In the genomic region with DNA sequence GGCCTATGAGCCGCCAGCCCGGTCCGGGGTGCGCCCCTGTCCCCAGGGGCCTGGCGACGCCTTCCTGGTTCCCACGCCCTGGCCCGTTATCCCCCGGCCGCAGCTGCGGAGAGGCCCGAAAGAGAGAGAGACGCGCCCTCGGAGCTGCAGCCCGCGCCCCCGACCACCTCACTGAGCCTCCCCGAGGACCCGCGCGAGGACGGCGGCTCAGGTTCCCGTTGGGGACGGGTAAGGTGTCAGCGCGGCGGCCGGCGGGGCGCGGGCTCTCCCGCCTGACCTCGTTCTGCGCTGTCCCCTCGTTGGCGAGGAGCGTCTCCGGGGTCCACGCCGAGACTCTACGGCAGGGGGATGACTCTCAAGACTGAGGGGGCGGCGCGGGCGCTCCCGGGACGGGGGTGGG, we compare ENCODE assay signal across 8 mouse cellular contexts. TPM values are rescaled to one million over a fixed set of nuclear protein-coding genes. Genes with fewer than 3 reads are reported as not detected.
DNase-seq lines count a peak whose midpoint lies in the region; ATAC-seq and TF ChIP-seq lines count a peak whose summit lies in the region.

No protein-coding gene starts in this region.

- no peak for DNase-seq in kidney, adult 2 months
- DNase-seq in kidney, adult 9 months = no peak
- peak; percentile 52 for DNase-seq in adrenal gland, postnatal 10 days
- DNase-seq in gastrocnemius, adult 2 months = peak; percentile 78
- no peak for DNase-seq in spleen, postnatal 14 days (ENCODE audit: low spot score in 2 of 2)
- DNase-seq in natural killer cell, adult 2 months (ENCODE audit: low spot score in 2 of 2) = no peak

- H3K4me2 ChIP-seq in intestine, embryonic 16.5 days (ENCODE audit: low read depth, low read length) = peak overlapping the region; percentile 94

- intact Hi-C loops in gastrocnemius, adult 2 months (cut with DNase I) = loop anchor here (5.0 kb wide), 1 partner anchor 79 kb away; a partner anchor contains a TSS

- WGBS in kidney, adult 2 months = 1% methylated on average over 49 of the region's 49 CpGs
- 1% methylated on average over 49 of the region's 49 CpGs for WGBS in intestine, embryonic 16.5 days

- no peak for TF ChIP-seq POLR2A in kidney, adult 2 months (IDR thresholded peaks at IDR 0.05; ENCODE audit: low read depth, low read length)

- H3K27ac ChIP-seq in kidney, adult 2 months (ENCODE audit: insufficient read depth, low read depth, low read length) = no peak overlapping the region
- peak overlapping the region; percentile 99 for H3K27ac ChIP-seq in gastrocnemius, adult 2 months
- H3K27ac ChIP-seq in intestine, embryonic 16.5 days (ENCODE audit: low read length) = peak overlapping the region; percentile 87

- ATAC-seq in intestine, embryonic 16.5 days = peak; percentile 21

- peak overlapping the region; percentile 75 for H3K4me3 ChIP-seq in kidney, adult 2 months (ENCODE audit: insufficient read depth, low read depth, low read length)
- peak overlapping the region; percentile 88 for H3K4me3 ChIP-seq in gastrocnemius, adult 2 months
- peak overlapping the region; percentile 70 for H3K4me3 ChIP-seq in intestine, embryonic 16.5 days (ENCODE audit: low read length)
- peak overlapping the region; percentile 90 for H3K4me3 ChIP-seq in megakaryocyte, embryonic 14.5 days (replicated peaks)

- no peaks in the 10 kb centered on the region for H3K36me3 ChIP-seq in kidney, adult 2 months (ENCODE audit: control insufficient read depth, insufficient read depth, low read length)
- no peaks in the 10 kb centered on the region for H3K36me3 ChIP-seq in intestine, embryonic 16.5 days (ENCODE audit: control insufficient read depth, insufficient read depth, low read length)
- H3K36me3 ChIP-seq in megakaryocyte, embryonic 14.5 days (replicated peaks; ENCODE audit: low read length) = no peaks in the 10 kb centered on the region

- peak overlapping the region; percentile 81 for H3K9ac ChIP-seq in intestine, embryonic 16.5 days (ENCODE audit: low read depth, low read length)

- no peak for TF ChIP-seq CTCF in kidney, adult 2 months (conservative IDR thresholded peaks at IDR 0.05; ENCODE audit: insufficient read depth, insufficient read length, low read depth, low read length)
- no peak for TF ChIP-seq CTCF in gastrocnemius, adult 2 months (IDR thresholded peaks at IDR 0.05)

- H3K4me1 ChIP-seq in kidney, adult 2 months (ENCODE audit: control insufficient read depth, insufficient read depth, low read length) = 0 out of 2 replicates have a peak, but pooled peaks cover 6% of the 10 kb centered on the region
- H3K4me1 ChIP-seq in intestine, embryonic 16.5 days (ENCODE audit: control insufficient read depth, insufficient read depth, low read length) = peaks cover 16% of the 10 kb centered on the region
- peaks cover 28% of the 10 kb centered on the region for H3K4me1 ChIP-seq in megakaryocyte, embryonic 14.5 days

- H3K9me3 ChIP-seq in intestine, embryonic 16.5 days (ENCODE audit: control insufficient read depth, low read length) = no peaks in the 10 kb centered on the region
- no peaks in the 10 kb centered on the region for H3K9me3 ChIP-seq in megakaryocyte, embryonic 14.5 days

- H3K27me3 ChIP-seq in kidney, adult 2 months (replicated peaks; ENCODE audit: control insufficient read depth, insufficient read depth, low read length) = no peaks in the 10 kb centered on the region
- H3K27me3 ChIP-seq in intestine, embryonic 16.5 days (replicated peaks; ENCODE audit: control insufficient read depth, insufficient read depth, low read length) = peaks cover 5% of the 10 kb centered on the region; the same call in 1 of the 2 replicates
- H3K27me3 ChIP-seq in megakaryocyte, embryonic 14.5 days (replicated peaks) = peaks cover 68% of the 10 kb centered on the region

RNA-seq across cellular contexts. Expression of a gene that starts 0.5 kb away (rescaled TPM):
- polyA plus RNA-seq in kidney, adult 2 months (2012; rRNA removed) = 7.8 and 9.4 TPM in 2 replicates
- 10 to 100 TPM; 34.2 to 38.0 TPM for total RNA-seq in adrenal gland, postnatal 10 days (2021)
- 100 to 1,000 TPM; 111 to 116 TPM for total RNA-seq in gastrocnemius, adult 2 months (2021)
- 11.2 and 14.0 TPM in 2 replicates for polyA plus RNA-seq in intestine, embryonic 16.5 days (2015; fragmentation: Nextera tagmentation; extraction: Ambion mirVana)
- 0.03 TPM in 1 of 2 replicates, not detected in the other for polyA plus RNA-seq in megakaryocyte, embryonic 14.5 days (2012; ENCODE audit: insufficient read depth, low replicate concordance)

Comparison
In these comparisons a context has a peak if more than half of its experiments do, and no peak if none do; other contexts are left out.
1. DNase-seq: peak in adrenal gland, postnatal 10 days (single experiment) and gastrocnemius, adult 2 months (single experiment); none in kidney, adult 2 months (single experiment), kidney, adult 9 months (single experiment), spleen, postnatal 14 days (0 of 2) and natural killer cell, adult 2 months (0 of 2).
2. Peak in every context shown above with its lines, with median percentiles within 50 percentile points of each other: H3K4me3 ChIP-seq.